Mouse (Mus musculus) cerebellum, postnatal 25 days (tissue): ENCODE data around the gene Grb10.

Source experiments
- DNase-seq, 2 experiments: peaks; one replicate each; pipeline ENCODE4 v3.0.0; 2021; ENCODE audit warnings: mixed read lengths in 2 of 2

The Grb10 gene

DNA sequence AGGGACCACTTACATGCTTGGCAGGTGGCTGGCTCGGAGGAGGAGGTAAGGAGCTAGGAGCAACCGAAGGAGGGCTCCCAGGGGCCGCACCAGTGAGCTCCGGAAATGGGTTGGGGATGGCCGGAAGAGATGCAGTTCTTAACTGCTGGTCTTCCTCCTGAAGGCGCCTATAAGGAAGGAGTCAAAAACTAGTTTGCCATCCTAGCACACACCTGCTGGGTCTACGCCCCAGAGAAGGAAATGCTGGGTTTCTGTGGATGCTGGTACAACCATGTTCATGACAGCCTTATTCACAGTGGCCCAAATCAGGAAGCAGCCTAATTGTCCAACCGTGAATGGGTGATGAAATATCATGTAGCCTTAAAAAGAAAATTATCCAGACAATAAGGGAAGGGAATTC lies 71.0 kb downstream of the Grb10 start:
- DNase-seq = no peak

DNA sequence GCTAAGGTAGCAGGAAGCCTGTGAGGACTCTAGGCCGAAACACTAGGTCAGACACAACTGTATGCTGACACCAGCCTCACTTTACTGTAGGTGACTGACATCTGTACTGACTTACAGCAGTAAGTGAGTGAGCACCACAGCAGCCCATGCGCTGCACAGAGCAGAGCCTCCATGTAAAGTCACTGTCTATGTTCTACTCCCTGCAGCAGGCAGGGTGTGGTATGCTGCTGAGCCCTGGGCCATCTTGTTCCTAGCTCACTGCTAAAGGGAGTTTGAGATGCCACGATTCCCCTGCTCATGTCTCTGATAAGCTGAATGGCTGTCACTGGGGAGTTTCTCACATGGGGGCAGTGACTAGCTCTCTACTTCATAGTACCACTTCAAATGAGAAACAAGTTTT lies 72.3 kb downstream of the Grb10 start:
- DNase-seq = no peak

DNA sequence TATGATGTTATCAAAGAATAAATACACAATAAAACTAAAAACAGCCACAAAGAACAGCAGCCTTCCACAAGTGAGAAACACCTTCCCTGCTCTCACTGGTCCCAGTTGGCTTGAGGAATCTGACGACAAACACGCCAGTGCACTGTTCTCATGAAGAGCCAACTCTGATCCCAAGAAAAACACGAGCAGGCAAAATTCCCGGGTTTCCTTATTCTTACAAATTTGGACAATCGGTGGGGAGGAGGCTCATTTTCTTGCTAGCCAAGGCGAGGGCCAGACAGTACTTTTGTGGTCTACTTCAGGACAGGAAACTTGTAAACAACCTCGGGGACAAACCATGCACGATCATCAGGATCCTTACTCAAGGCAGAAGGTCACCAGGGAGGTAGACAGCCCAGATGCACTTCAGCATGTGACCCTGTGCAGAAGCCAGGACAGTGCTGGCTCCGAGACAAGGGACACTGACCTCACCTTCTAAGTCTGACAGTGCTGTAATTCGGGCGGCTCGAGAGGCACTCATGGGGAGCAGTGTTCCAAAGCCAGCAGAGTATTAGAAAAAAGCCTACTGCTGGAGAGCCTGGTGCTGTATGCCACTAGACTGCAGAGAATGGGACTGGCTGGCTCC lies 72.9 kb downstream of the Grb10 start:
- DNase-seq = no peak

DNA sequence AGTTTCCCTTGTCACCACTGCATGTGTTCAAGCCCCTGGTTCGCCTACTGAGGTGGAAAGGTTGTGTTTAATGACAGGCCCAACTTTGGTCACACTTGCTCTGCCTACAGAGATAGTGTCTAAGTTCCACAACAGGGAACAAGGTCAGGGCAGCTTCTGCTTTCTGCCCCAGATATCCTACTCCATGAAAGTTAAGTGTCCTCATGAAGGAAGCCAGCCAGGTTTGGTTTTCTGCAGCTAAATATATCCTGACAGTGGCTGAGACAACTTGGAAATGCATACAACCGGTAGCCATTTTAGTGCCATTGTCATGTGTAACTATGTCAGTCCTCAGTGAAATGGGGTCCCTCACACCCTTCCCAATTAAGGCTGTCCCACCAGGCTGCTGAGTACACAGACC lies 73.8 kb downstream of the Grb10 start:
- DNase-seq = no peak

DNA sequence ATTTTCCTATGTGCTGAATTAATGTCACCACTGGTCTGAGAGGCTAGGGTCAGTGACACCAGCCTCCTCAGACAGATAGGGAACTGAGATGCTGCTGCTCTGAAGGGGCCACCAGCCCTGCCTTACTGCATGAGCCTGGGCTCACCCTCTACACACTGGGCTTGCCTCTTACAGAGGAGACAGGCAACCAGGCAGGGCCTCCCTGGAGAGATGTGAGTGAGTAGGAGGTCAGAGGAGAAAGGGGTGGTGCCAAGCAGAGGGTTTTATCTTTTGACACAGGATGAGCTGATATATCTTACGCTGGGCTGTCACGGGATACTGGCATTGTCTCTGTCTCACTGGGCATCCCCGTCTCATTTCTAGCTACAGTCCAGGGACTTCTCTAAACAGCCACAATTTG lies 74.9 kb downstream of the Grb10 start:
- no peak for DNase-seq

DNA sequence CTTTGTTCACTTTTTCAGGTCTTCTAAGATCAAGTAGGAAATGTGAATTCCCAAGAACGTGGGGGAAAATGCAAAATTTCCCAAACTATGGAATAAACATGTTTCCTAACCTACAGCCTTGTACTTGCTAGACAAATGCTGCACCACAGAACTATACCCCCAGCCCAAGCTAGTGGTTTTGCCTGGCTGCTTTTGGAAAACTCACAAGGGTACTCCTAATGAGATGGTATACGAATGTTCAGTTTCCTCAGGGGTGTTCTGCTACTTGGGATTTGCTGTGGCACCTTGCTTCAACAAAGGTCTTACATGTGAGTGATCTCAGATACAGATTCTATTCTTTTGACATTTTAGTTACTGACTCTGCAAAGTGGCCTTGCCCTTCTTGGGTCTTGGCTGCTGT lies 75.4 kb downstream of the Grb10 start:
- DNase-seq = no peak

DNA sequence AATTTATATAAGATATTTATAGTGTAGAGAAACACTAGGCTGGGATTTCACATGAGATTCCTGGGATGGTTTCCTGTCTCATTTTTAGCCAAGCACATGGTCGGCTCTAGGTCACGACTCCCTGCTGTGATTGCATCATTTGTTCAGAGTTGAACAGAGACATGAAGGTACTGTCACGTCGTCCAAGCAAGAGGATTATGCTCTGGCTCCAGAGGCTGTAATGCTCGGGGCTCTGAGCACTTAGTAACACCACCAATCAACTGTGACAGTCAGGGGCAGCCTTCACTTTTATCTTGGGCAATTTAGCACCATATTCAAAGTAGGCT lies 75.9 kb downstream of the Grb10 start:
- DNase-seq = peak in 1 of 2 experiments; percentile 21

DNA sequence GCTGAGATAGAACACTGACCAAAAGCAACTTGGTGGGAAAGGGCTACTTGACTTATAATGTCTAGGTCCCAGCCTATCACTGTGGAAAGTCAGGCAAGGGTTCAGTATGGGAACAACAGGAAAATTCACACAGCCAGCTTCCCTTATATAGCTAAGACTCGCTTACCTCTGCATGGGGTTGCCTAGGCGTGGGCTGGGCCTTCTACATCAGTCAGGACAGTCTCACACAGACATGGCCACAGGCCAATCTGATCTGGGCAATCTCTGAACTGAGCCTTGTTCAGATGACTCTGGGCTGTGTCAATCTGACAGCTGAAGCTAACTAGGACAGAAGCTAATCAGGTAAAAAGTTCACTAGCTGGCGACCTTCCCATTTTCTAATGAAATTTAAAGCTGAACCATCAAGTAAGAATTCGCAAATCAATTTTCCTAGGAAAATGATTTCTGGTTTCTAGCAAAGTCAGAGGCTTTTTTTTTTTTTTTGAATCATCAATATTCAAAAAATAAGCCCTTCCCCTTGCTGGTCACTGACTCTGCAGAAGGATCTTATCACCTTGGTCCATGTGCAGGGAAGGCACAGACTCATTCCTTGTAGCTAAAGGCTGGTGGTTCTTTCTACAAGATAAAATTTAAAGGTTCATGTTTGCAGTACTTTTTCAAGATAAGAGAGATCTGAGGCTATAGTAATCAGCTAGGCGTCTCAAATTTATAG lies 76.4 kb downstream of the Grb10 start:
- DNase-seq = peak in 1 of 2 experiments; percentile 17

DNA sequence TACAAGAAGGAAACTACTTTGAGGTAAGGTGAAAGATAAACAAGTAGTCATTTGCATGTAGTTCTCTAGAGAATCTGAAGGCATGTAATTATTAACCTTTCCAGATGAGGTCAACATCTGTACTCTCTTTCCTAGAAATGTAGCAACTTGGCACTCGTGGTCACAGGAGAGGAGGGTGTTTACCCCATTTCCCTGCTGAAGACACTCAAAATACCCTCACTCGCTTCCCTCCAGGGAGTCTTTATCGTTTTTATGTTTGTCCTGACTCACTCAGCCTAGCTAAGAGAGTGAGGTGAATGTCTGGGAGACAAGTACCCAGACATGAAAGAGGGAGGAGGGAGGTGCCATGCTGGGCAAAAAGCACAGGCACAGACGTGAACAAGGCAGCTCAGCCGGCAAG lies 77.6 kb downstream of the Grb10 start:
- DNase-seq = no peak

DNA sequence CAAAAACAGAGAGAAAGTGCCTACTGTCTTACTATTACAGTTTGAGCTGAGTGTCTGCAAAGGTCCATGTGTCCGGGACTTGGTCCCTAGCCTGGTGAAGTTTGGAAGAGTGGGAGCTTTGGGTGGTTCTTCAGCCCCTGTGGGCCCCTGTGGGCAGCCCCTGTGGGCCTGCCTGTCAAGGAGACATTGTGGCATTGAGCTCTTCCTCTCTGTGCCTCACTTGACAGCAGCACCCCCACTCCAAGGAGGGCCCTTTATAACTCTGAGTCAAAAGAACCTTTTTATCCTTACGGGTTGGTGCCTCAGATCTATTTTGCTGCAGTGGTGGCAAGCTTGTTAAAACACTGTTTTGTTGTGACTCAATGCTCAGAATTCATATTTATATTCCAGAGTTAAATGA lies 78.3 kb downstream of the Grb10 start:
- DNase-seq = no peak

DNA sequence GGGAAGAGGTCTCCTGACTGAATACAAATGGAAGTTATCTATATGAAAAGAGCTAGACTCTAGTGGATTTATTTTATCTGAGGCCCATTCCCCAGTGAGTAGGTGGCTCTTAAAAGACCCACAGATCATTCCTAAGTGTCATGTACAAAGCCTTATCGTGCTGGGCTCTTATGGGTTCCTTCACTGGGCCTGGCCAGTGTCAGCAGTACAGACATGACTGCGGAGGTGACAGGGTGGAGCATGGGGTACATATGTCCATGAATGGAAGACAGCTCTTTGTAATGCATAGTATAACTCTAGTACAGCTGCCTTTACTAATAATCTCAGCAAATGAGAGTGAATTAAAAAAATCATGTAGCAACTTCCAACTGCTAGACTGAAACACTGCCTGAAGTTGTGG lies 80.0 kb downstream of the Grb10 start:
- DNase-seq = no peak

DNA sequence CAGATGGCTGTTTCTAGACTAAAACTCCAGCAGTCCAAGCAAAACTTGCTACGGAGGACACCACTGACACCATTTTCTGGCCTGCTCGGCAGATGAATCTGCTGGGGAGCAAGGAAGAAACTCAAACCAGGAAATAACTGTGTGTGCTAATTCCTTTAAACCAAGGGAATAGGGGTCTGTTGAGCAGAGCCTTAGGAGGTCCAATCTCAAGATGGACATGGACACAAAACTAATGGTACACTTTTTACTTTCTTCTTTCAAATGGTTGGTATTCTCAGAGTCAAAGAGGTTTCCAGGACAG lies 80.5 kb downstream of the Grb10 start:
- DNase-seq = no peak

DNA sequence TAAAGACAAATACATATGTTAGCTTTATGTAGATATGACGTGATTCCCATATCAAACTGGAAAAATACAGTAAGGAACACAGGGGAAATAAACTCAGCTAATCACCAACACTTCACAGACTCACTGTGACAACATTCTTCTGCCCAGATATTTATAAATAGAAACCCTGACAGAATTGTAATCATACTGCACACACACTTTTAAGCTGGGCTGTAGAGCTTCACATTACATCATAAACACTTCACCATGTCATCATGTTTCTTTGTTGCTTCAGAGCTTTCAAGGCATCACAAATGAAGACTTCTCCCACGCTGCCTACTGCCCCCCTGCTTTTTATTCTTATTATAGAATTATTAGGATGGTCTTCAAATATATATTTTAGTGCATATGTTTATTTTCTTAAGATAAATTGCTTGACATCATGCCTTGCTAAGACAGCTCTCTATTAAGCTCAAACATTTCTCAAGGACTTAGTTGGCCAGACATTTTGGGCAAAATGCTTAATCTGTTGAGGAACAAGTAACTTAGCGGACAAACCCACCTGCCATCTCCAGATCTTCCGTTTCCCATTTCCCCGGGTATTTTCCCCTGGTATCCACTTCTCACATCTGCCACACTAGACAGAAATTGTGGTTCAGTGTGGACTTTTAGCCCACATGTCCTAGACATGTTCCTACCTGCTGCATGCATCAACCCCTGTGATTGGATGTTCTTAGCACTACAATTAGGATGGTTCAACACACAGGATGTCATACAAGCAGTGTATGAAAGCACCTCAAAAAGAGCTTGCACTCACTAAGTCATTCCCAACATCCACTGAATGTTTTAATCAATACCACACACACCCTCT lies 81.0 kb downstream of the Grb10 start:
- no peak for DNase-seq

DNA sequence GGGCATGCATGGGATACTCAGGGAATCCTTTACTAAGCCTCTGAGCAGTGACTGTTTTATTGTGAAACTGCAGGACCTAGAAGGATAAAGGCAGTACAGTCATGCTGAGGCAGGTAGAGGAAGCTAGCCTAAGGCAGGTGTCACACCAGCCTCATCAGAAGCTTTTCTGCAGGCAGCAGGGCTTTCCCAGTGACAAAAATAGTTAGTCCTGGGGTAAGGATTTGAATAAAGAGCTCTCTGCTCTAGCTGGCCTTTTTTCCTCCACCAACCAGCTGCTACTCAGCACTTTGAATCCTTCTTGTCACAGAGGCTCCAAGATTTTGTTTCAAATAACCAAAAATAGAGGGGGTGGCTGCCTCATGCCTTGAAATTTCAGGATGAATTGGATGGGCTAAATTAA lies 82.7 kb downstream of the Grb10 start:
- DNase-seq = no peak

DNA sequence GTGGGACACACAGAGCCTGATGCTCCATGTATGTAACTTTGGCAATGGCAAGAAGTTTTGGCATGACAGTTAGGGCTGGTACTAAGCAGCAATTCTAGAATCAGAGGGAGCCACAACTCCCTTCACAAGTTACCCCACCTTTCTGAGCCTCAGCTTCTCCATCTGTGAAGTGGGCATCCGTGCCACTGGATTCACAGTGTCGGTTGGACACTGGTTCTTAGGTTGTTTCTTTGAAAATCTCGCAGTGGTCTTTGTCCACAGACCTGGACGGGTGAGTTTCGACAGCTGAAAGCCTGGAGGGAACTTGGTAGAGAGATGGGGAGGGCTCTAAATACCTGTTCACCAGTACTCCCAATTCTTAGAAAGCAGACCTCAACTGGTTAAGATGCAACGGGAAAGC lies 83.9 kb downstream of the Grb10 start:
- DNase-seq = no peak

DNA sequence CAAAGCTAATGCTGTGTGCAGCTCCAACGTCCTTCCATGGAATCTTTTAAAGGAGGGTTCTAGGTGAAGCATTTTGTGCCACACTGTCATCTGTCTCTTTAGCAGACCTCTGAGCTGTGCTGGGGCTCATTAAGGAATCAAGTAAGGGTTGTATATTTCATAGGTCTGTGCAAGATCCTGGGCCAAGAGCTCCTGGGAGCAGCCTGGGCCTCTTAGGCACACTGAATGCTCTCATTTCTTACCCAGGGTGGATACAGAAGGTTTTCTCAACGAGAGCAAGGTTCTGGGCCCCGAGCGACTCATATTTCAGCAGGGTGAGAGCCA lies 84.4 kb downstream of the Grb10 start:
- no peak for DNase-seq

DNA sequence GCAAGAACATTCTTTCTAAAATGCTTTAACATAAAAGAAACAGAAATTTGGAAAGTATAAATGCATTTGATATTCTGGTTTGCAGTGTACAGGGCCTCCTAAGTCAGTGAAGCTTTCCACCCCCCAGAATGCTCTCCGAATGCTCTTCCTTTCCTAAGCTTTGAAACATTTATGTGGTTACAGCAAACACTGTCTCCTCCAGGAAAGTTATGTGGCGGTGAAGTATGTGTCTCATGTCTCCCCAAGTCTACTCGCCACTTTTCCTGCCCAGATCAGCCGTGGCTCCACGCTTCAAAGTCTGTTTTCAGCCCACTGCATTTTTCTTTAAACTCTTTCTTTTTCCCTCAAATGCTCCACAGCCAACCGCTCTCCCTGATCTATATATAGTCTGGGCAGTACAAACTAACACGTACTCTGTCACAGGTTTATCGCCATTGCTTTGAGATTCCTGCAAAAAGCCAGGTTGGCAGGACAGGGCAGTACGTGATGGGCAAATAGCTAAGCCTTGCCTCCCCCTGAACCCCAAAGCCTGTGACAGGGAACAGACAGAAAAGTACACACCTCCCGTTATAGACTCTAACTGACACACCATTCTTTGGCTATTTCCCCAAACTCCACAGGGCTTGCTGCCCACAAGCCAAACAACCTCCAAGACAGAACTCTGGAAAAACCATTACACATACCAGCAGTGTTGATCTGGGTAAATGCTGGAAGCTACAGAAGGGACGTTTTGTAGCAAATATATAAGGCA lies 84.9 kb downstream of the Grb10 start:
- no peak for DNase-seq

DNA sequence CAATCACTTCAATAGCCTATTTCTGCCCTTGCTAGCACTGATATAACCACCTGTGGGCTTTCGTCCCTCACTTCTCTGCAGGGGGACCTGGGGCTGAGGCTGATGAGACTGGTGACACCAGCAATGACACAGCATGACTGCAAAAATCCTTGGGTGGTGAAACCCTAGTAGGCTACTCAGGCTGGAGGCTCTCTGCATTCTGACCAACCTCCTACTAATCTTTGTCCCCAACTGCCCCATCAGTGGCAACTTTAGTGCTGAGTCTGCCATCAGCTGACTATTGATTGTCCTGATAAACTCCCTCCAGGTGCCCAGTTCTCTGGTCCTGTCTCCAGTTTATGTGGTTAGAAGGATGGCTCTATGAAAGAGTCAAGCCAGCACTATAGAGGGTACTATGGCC lies 85.9 kb downstream of the Grb10 start:
- no peak for DNase-seq

DNA sequence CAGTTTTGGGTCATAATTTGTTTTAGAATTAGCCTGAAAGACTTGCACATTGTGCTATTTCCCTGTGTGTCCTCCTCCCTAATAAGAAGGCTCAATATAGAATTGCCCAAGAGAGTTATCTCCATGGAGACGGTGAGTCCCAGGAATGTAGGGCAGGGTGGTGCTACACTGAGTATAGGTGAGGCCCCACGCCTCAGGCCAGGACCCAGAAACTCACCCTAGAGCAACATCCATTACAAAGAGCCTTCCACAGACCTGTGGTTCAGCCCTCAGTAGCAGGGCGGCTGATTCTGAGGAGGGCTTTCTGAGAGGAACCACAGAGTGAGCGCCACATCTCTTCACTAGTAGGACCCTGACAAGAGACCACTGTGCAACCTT lies 89.5 kb downstream of the Grb10 start:
- no peak for DNase-seq

DNA sequence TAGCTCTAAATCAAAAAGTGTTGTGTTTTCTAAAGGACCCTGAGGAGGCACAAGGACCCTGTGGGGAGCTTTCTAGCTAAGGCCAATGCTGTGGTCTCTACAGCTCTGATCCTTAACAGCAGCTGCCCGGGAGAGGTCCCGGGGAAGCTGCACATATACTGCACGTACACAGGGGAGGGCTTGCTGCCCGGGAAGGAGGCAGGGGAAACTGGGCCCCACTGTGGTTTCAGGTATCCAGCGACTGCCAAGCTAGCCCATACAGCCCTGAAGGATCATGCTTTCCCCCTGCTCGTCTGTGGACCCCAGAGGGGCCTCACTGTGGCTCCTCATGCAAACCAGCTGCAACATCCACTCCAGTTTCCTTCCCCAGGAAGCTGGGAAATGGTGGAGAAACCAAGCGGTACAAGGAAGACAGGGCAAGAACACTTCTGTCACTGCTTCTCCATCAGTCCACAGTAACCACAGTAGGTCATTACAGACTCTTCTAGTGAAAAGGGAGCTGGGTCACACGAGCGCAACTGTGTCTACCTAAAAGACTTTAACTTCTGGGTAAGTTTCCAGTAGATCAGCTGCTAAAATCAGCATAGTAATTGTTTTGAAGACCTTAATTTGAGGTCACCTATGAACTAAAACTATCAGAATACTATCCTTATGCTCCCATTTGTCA lies 90.0 kb downstream of the Grb10 start:
- DNase-seq = no peak

DNA sequence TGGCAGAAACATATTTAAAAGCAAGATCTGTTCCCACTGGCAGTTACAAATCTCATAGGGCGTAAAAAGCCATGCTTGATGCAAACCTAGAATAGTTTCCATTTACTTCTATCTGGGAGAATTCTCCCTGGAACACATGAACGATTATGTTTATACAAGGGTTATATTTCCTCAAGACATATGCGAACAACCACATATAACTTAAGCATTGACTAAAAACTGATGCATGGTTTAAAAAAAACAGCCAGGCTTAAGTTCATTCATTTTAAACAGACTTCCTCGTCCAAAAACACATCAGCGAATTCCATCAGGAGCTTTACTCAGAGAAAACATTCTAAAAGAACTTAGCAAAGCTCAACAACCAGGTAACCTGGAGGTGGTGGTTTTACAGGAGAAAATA lies 90.6 kb downstream of the Grb10 start:
- DNase-seq = no peak

DNA sequence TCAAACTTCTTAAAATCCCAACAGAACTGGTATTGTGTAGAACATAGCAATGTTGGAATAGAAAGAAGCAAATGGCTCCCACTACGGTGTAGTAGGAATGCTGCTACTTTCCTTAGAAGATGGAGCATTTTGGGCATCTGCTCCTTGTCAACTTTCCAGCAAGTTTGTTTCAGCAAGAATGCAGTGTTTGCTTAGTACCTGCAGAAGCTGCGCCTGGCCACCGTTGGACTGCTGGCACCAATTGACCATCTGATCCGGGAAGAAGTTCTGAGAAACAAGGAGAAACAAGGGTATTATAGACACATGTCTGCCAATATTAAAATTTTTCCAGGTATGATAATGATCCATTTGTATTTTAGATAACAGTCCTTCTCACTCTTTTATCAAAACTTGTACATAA lies 92.7 kb downstream of the Grb10 start:
- no peak for DNase-seq

DNA sequence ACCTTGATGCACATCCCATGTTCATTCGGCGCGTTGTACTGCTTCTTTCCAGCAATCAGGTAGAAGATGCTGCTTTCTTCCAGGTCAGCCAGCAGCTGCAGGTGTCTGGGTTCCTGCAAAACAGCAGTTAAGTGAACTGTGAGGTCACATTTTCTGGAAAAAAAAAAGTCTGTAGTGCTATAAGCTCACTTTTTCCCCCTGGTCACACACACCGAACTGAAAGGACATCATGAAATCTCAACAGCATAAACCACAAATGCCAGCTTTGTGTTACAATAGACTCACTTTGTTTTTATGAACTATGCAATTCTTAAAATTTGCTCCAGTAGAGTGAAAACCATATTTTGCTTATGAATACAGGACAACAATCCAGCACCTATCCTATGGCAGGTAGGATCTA lies 93.7 kb downstream of the Grb10 start:
- DNase-seq = no peak

DNA sequence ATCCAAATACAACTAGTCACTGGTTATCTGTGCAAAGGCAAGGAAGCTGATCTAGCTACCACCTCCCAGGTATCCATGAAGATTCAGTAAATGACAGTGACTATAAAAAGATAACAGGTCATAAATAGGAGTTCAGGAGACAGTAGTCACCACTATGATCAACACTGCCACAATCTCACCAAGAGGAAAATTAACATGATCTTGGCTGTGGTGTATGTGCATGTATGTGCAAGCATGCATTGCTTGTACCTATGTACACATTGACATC lies 94.5 kb downstream of the Grb10 start:
- DNase-seq = no peak
